Mouse (Mus musculus): Measurements from ENCODE around the gene Pea15a. TPM values are rescaled to one million over a fixed set of nuclear protein-coding genes. Genes with fewer than 3 reads are reported as not detected.
A peak's percentile ranks its signal among the peaks of the same experiment; 100 is the strongest.

The Pea15a gene
- polyA plus RNA-seq, 1 experiment, result 120 TPM

- Histone ChIP-seq H3K36me3 (ENCODE audit: control insufficient read depth, insufficient read depth) (peaks cover 31% of the 10 kb centered on the region), H3K4me2 (ENCODE audit: low read depth) (no peak overlapping the region), H3ac (ENCODE audit: control insufficient read depth, insufficient read length) (no peak overlapping the region), H3K4me3 (no peak overlapping the region), H3K27me3 (ENCODE audit: control insufficient read depth, insufficient read depth, insufficient read length) (no peaks in the 10 kb centered on the region), H3K79me2 (ENCODE audit: control insufficient read depth, insufficient read depth) (peaks cover 78% of the 10 kb centered on the region)
- TF ChIP-seq REST (IDR thresholded peaks at IDR 0.05; ENCODE audit: insufficient read depth, insufficient read length), result no peak
- no peak for TF ChIP-seq USF1 (IDR thresholded peaks at IDR 0.05; ENCODE audit: low read depth)
- TF ChIP-seq POLR2AphosphoS2 (IDR thresholded peaks at IDR 0.05; ENCODE audit: insufficient read length, low read depth), result no peak
- no peak for TF ChIP-seq E2F4 (IDR thresholded peaks at IDR 0.05; ENCODE audit: insufficient read depth)
- TF ChIP-seq MAX (IDR thresholded peaks at IDR 0.05; ENCODE audit: low read depth), result no peak
- TF ChIP-seq POLR2A (IDR thresholded peaks at IDR 0.05; ENCODE audit: insufficient read length, low read depth), result no peak
- TF ChIP-seq TCF12 (IDR thresholded peaks at IDR 0.05; ENCODE audit: insufficient read depth, poor library complexity, severe bottlenecking), result no peak
- TF ChIP-seq MYOD1 (IDR thresholded peaks at IDR 0.05; ENCODE audit: control insufficient read depth in 1 of 3, insufficient read length in 2 of 3, low read depth in 2 of 3), result no peak
- no peak for TF ChIP-seq SRF (IDR thresholded peaks at IDR 0.05; ENCODE audit: control insufficient read depth, insufficient read length, low read depth)
- no peak for TF ChIP-seq TCF3 (IDR thresholded peaks at IDR 0.05; ENCODE audit: insufficient read length, low read depth)
- no peak for TF ChIP-seq CEBPB (IDR thresholded peaks at IDR 0.05; ENCODE audit: insufficient read depth, poor library complexity, severe bottlenecking)
- TF ChIP-seq MYOG (IDR thresholded peaks at IDR 0.05; ENCODE audit: control insufficient read depth in 1 of 3, insufficient read depth in 1 of 3, insufficient read length in 2 of 3, low read depth in 2 of 3), result no peak
Measured at GRCm38 (mm10) chr1:172160508-172160907, 46.1 kb downstream of the Pea15a start.

GRCm38 (mm10) chr1:172159970-172160369, 46.6 kb downstream of the Pea15a start:
- H3K4me3 ChIP-seq, result no peak overlapping the region
- TF ChIP-seq TCF12 (IDR thresholded peaks at IDR 0.05; ENCODE audit: insufficient read depth, poor library complexity, severe bottlenecking) (no peak), USF1 (IDR thresholded peaks at IDR 0.05; ENCODE audit: low read depth) (no peak), POLR2A (IDR thresholded peaks at IDR 0.05; ENCODE audit: insufficient read length, low read depth) (no peak), MYOG (IDR thresholded peaks at IDR 0.05; ENCODE audit: control insufficient read depth in 1 of 3, insufficient read depth in 1 of 3, insufficient read length in 2 of 3, low read depth in 2 of 3) (no peak), CEBPB (IDR thresholded peaks at IDR 0.05; ENCODE audit: insufficient read depth, poor library complexity, severe bottlenecking) (no peak), E2F4 (IDR thresholded peaks at IDR 0.05; ENCODE audit: insufficient read depth) (no peak), TCF3 (IDR thresholded peaks at IDR 0.05; ENCODE audit: insufficient read length, low read depth) (no peak)
- no peak overlapping the region for H3K4me2 ChIP-seq (ENCODE audit: low read depth)
- no peaks in the 10 kb centered on the region for H3K27me3 ChIP-seq (ENCODE audit: control insufficient read depth, insufficient read depth, insufficient read length)
- no peak overlapping the region for H3ac ChIP-seq (ENCODE audit: control insufficient read depth, insufficient read length)
- peaks cover 28% of the 10 kb centered on the region for H3K36me3 ChIP-seq (ENCODE audit: control insufficient read depth, insufficient read depth)
- H3K79me2 ChIP-seq (ENCODE audit: control insufficient read depth, insufficient read depth), result peaks cover 76% of the 10 kb centered on the region

GRCm38 (mm10) chr1:172155518-172155917, 51.1 kb downstream of the Pea15a start:
- peaks cover 72% of the 10 kb centered on the region for H3K79me2 ChIP-seq (ENCODE audit: control insufficient read depth, insufficient read depth)
- no peak overlapping the region for H3ac ChIP-seq (ENCODE audit: control insufficient read depth, insufficient read length)
- TF ChIP-seq MAX (IDR thresholded peaks at IDR 0.05; ENCODE audit: low read depth) (no peak), USF1 (IDR thresholded peaks at IDR 0.05; ENCODE audit: low read depth) (no peak), TCF3 (IDR thresholded peaks at IDR 0.05; ENCODE audit: insufficient read length, low read depth) (no peak), SRF (IDR thresholded peaks at IDR 0.05; ENCODE audit: control insufficient read depth, insufficient read length, low read depth) (no peak), POLR2AphosphoS2 (IDR thresholded peaks at IDR 0.05; ENCODE audit: insufficient read length, low read depth) (no peak), E2F4 (IDR thresholded peaks at IDR 0.05; ENCODE audit: insufficient read depth) (no peak), MYOG (IDR thresholded peaks at IDR 0.05; ENCODE audit: control insufficient read depth in 1 of 3, insufficient read depth in 1 of 3, insufficient read length in 2 of 3, low read depth in 2 of 3) (no peak), REST (IDR thresholded peaks at IDR 0.05; ENCODE audit: insufficient read depth, insufficient read length) (no peak), CEBPB (IDR thresholded peaks at IDR 0.05; ENCODE audit: insufficient read depth, poor library complexity, severe bottlenecking) (no peak), POLR2A (IDR thresholded peaks at IDR 0.05; ENCODE audit: insufficient read length, low read depth) (no peak), TCF12 (IDR thresholded peaks at IDR 0.05; ENCODE audit: insufficient read depth, poor library complexity, severe bottlenecking) (no peak), MYOD1 (IDR thresholded peaks at IDR 0.05; ENCODE audit: control insufficient read depth in 1 of 3, insufficient read length in 2 of 3, low read depth in 2 of 3) (no peak)
- H3K4me3 ChIP-seq, result no peak overlapping the region
- H3K27me3 ChIP-seq (ENCODE audit: control insufficient read depth, insufficient read depth, insufficient read length), result no peaks in the 10 kb centered on the region
- no peak overlapping the region for H3K4me2 ChIP-seq (ENCODE audit: low read depth)
- H3K36me3 ChIP-seq (ENCODE audit: control insufficient read depth, insufficient read depth), result peaks cover 31% of the 10 kb centered on the region

GRCm38 (mm10) chr1:172154536-172154935, 52.1 kb downstream of the Pea15a start:
- TF ChIP-seq MYOG (IDR thresholded peaks at IDR 0.05; ENCODE audit: control insufficient read depth in 1 of 3, insufficient read depth in 1 of 3, insufficient read length in 2 of 3, low read depth in 2 of 3) (peak in 1 of 3 experiments; percentile 40), MAX (IDR thresholded peaks at IDR 0.05; ENCODE audit: low read depth) (no peak), MYOD1 (IDR thresholded peaks at IDR 0.05; ENCODE audit: control insufficient read depth in 1 of 3, insufficient read length in 2 of 3, low read depth in 2 of 3) (peak; percentile 42 to 88 (median 82)), POLR2AphosphoS2 (IDR thresholded peaks at IDR 0.05; ENCODE audit: insufficient read length, low read depth) (no peak), REST (IDR thresholded peaks at IDR 0.05; ENCODE audit: insufficient read depth, insufficient read length) (no peak)
- Histone ChIP-seq H3K4me3 (no peak overlapping the region), H3K27me3 (ENCODE audit: control insufficient read depth, insufficient read depth, insufficient read length) (no peaks in the 10 kb centered on the region), H3K4me2 (ENCODE audit: low read depth) (peak overlapping the region; percentile 18), H3ac (ENCODE audit: control insufficient read depth, insufficient read length) (no peak overlapping the region), H3K36me3 (ENCODE audit: control insufficient read depth, insufficient read depth) (peaks cover 31% of the 10 kb centered on the region), H3K79me2 (ENCODE audit: control insufficient read depth, insufficient read depth) (peaks cover 72% of the 10 kb centered on the region)
